ENCODE assay signal across 9 mouse cellular contexts in the genomic region with DNA sequence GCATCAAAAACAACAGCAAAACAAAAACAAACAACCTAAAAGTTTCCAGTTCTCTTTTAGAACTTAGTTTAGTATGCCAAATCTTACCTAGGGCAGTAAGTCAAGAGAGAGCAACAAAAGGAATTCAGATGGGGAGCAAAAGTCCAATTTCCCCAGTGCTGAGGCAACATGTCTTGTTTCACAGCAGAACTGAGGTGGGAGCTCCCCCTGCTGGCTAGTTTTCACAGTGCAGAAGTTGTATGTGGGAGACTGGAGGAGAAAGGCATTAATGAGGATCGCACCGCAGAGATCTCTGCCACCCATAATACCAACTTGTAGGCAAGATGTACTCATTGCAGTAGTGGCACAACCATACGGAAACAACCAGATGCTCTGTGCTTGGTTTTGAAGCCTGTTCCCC. TPM values are rescaled to one million over a fixed set of nuclear protein-coding genes. Genes with fewer than 3 reads are reported as not detected.
DNase-seq lines count a peak whose midpoint lies in the region; ATAC-seq and TF ChIP-seq lines count a peak whose summit lies in the region.
"Had no signal": no experiment of that assay in that cellular context is flagged by ENCODE, and none has a peak within 500 bp of the region (broad histone marks: within the 10 kb centered on the region; RNA-seq: fewer than 3 reads in every experiment).

No protein-coding gene starts in this region.

- H3K4me2 ChIP-seq in hindbrain, embryonic 11.5 days (replicated peaks; ENCODE audit: low read depth, low read length), result no peak overlapping the region
- no peak overlapping the region for H3K4me2 ChIP-seq in hindbrain, embryonic 12.5 days (replicated peaks)
- no peak overlapping the region for H3K4me2 ChIP-seq in embryonic facial prominence, embryonic 11.5 days (ENCODE audit: low read depth, low read length)
- H3K4me2 ChIP-seq: embryonic facial prominence, embryonic 15.5 days had no signal

- no peaks in the 10 kb centered on the region for H3K27me3 ChIP-seq in hindbrain, embryonic 11.5 days (ENCODE audit: control insufficient read depth, insufficient read depth, low read length)
- no peaks in the 10 kb centered on the region for H3K27me3 ChIP-seq in hindbrain, embryonic 12.5 days
- H3K27me3 ChIP-seq in embryonic facial prominence, embryonic 11.5 days (ENCODE audit: control insufficient read depth, insufficient read depth, low read length), result no peaks in the 10 kb centered on the region
- H3K27me3 ChIP-seq: embryonic facial prominence, embryonic 15.5 days had no signal

- H3K9me3 ChIP-seq in hindbrain, embryonic 11.5 days (ENCODE audit: control insufficient read depth, low read length), result no peaks in the 10 kb centered on the region
- no peaks in the 10 kb centered on the region for H3K9me3 ChIP-seq in hindbrain, embryonic 12.5 days (replicated peaks)
- no peaks in the 10 kb centered on the region for H3K9me3 ChIP-seq in embryonic facial prominence, embryonic 11.5 days (replicated peaks; ENCODE audit: control insufficient read depth, low read length)
- H3K9me3 ChIP-seq: embryonic facial prominence, embryonic 15.5 days had no signal

- no peak for ATAC-seq in hindbrain, embryonic 11.5 days (ENCODE audit: low FRiP score)
- no peak for ATAC-seq in hindbrain, embryonic 12.5 days (ENCODE audit: low FRiP score)
- ATAC-seq in embryonic facial prominence, embryonic 11.5 days (replicated peaks; ENCODE audit: insufficient number of reproducible peaks, low FRiP score, low TSS enrichment, low read depth), result no peak
- ATAC-seq in monocyte, adult 5-6 weeks (replicated peaks; ENCODE audit: insufficient number of reproducible peaks, low FRiP score, low TSS enrichment, poor library complexity, severe bottlenecking), result peak; percentile 95

- no peaks in the 10 kb centered on the region for H3K36me3 ChIP-seq in hindbrain, embryonic 11.5 days (ENCODE audit: control insufficient read depth, insufficient read depth, low read length)
- H3K36me3 ChIP-seq in hindbrain, embryonic 12.5 days, result peaks cover 24% of the 10 kb centered on the region
- no peaks in the 10 kb centered on the region; the same call in 1 of the 2 replicates for H3K36me3 ChIP-seq in embryonic facial prominence, embryonic 11.5 days (replicated peaks; ENCODE audit: control insufficient read depth, insufficient read depth, low read depth, low read length)

- no peak overlapping the region for H3K9ac ChIP-seq in hindbrain, embryonic 11.5 days (ENCODE audit: low read depth, low read length)
- no peak overlapping the region for H3K9ac ChIP-seq in hindbrain, embryonic 12.5 days
- no peak overlapping the region for H3K9ac ChIP-seq in embryonic facial prominence, embryonic 11.5 days (replicated peaks; ENCODE audit: low read length)
- H3K9ac ChIP-seq: embryonic facial prominence, embryonic 15.5 days had no signal

- no peaks in the 10 kb centered on the region for H3K4me1 ChIP-seq in hindbrain, embryonic 11.5 days (replicated peaks; ENCODE audit: control insufficient read depth, insufficient read depth, low read length)
- no peaks in the 10 kb centered on the region for H3K4me1 ChIP-seq in hindbrain, embryonic 12.5 days
- no peaks in the 10 kb centered on the region for H3K4me1 ChIP-seq in embryonic facial prominence, embryonic 11.5 days (ENCODE audit: control insufficient read depth, insufficient read depth, low read length)
- H3K4me1 ChIP-seq: embryonic facial prominence, embryonic 15.5 days had no signal

- intact Hi-C loops in heart, postnatal 36 days (cut with DNase I), result loop anchor here (1.0 to 10.0 kb wide), 5 partner anchors 101 to 434 kb away; no protein-coding TSS in a partner anchor
- intact Hi-C loops in left cerebral cortex, adult 2 months (cut with DNase I), result loop anchor here (1.0 to 10.0 kb wide), 5 partner anchors 60 to 384 kb away; a partner anchor contains a TSS

- peak; percentile 96 for TF ChIP-seq CTCF in left cerebral cortex, adult 2 months (IDR thresholded peaks at IDR 0.05)

- peak; percentile 92 for DNase-seq in hindbrain, embryonic 11.5 days (ENCODE audit: low spot score)
- peak; percentile 91 for DNase-seq in adrenal gland, postnatal 25 days
- DNase-seq in embryonic facial prominence, embryonic 11.5 days (ENCODE audit: low spot score), result peak; percentile 90
- DNase-seq in heart, postnatal 36 days, result peak; percentile 86 to 96
- peak; percentile 80 to 88 for DNase-seq in left cerebral cortex, adult 2 months (ENCODE audit: extremely low spot score in 1 of 2, low spot score in 2 of 2)
- peak; percentile 58 for DNase-seq in telencephalon, adult 2 months (ENCODE audit: low read depth, low spot score)

- H3K27ac ChIP-seq in hindbrain, embryonic 11.5 days (ENCODE audit: low read depth, low read length), result no peak overlapping the region
- H3K27ac ChIP-seq in hindbrain, embryonic 12.5 days, result no peak overlapping the region
- H3K27ac ChIP-seq in embryonic facial prominence, embryonic 11.5 days (replicated peaks; ENCODE audit: low read depth, low read length), result no peak overlapping the region
- H3K27ac ChIP-seq in left cerebral cortex, adult 2 months, result no peak overlapping the region
- H3K27ac ChIP-seq: embryonic facial prominence, embryonic 15.5 days had no signal

- WGBS in hindbrain, embryonic 11.5 days, result 79% methylated on average over 3 of the region's 3 CpGs
- WGBS in hindbrain, embryonic 12.5 days, result 72% methylated on average over 3 of the region's 3 CpGs
- 66% methylated on average over 3 of the region's 3 CpGs for WGBS in embryonic facial prominence, embryonic 11.5 days

- H3K4me3 ChIP-seq in hindbrain, embryonic 11.5 days (ENCODE audit: low read depth, low read length), result no peak overlapping the region
- no peak overlapping the region for H3K4me3 ChIP-seq in hindbrain, embryonic 12.5 days
- no peak overlapping the region for H3K4me3 ChIP-seq in embryonic facial prominence, embryonic 11.5 days (ENCODE audit: low read depth, low read length)
- H3K4me3 ChIP-seq in left cerebral cortex, adult 2 months, result no peak overlapping the region
- H3K4me3 ChIP-seq: embryonic facial prominence, embryonic 15.5 days had no signal

RNA-seq across cellular contexts. Expression of a gene that starts 58.8 kb away (rescaled TPM):
- polyA plus RNA-seq in hindbrain, embryonic 11.5 days (2014; fragmentation: Nextera tagmentation; extraction: Ambion mirVana), result 10.1 and 14.9 TPM in 2 replicates
- 8.9 and 9.5 TPM in 2 replicates for polyA plus RNA-seq in hindbrain, embryonic 12.5 days (2016; fragmentation: Nextera tagmentation; extraction: Ambion mirVana)
- 71.1 and 80.0 TPM in 2 replicates for total RNA-seq in adrenal gland, postnatal 25 days (2021)
- polyA plus RNA-seq in embryonic facial prominence, embryonic 11.5 days (2014; fragmentation: Nextera tagmentation; extraction: Ambion mirVana), result 8.1 and 10.4 TPM in 2 replicates
- total RNA-seq in heart, postnatal 36 days (2021), result 10 to 100 TPM; 28.4 to 33.8 TPM
- 100 to 1,000 TPM; 129 to 131 TPM for total RNA-seq in left cerebral cortex, adult 2 months (2021)
- 13.7 to 20.7 TPM (median 16.1 TPM) in 3 replicates for total RNA-seq in monocyte, adult 5-6 weeks (2017)
